Mouse (Mus musculus) macrophage (primary cell): ENCODE data around the gene Pnpla2. TPM values are rescaled to one million over a fixed set of nuclear protein-coding genes. Genes with fewer than 3 reads are reported as not detected.

Experiments used
- H3K27ac ChIP-seq: fragments of 350-480 bp; formaldehyde crosslinking; 2 replicates; pipeline ENCODE4 v1.9.0; 2021
- H3K36me3 ChIP-seq: fragments of 350-480 bp; formaldehyde crosslinking; 2 replicates; pipeline ENCODE4 v1.9.0; 2021; ENCODE audit errors: inconsistent target
- H3K4me3 ChIP-seq: fragments of 350-480 bp; formaldehyde crosslinking; 2 replicates; pipeline ENCODE4 v1.9.0; 2021; ENCODE audit errors: inconsistent target
- H3K79me2 ChIP-seq: fragments of 350-480 bp; formaldehyde crosslinking; 2 replicates; pipeline ENCODE4 v1.9.0; 2021; ENCODE audit errors: inconsistent target
- WGBS: methylation state at CpG from one replicate; pipeline ENCODE4 v1.1.7; 2026; ENCODE audit warnings: inconsistent platforms; ENCODE audit not compliant: missing documents; 5-methylcytosine and 5-hydroxymethylcytosine counted together
- polyA plus RNA-seq: library from polyadenylated mRNA; stranded (reverse); fragments of 250-400 nt; gene quantifications from 3 replicates; pipeline ENCODE4 v1.2.4, GENCODE M21; 2018; ENCODE audit warnings: inconsistent platforms

Gene Pnpla2
- polyA plus RNA-seq, 1 experiment from 2014 or later, result 135 TPM

- H3K27ac ChIP-seq, result no peak overlapping the region
- peaks cover 19% of the 10 kb centered on the region for H3K36me3 ChIP-seq
- 90% methylated on average over 12 of the region's 12 CpGs for WGBS
- no peak overlapping the region for H3K4me3 ChIP-seq
- H3K79me2 ChIP-seq, result no peaks in the 10 kb centered on the region
These were observed 27.9 kb upstream of the Pnpla2 start for GRCm38 (mm10) chr7:141426948-141427730.

GRCm38 (mm10) chr7:141428701-141429100, 26.3 kb upstream of the Pnpla2 start:
- 90% methylated on average over 5 of the region's 5 CpGs for WGBS

GRCm38 (mm10) chr7:141429310-141429709, 25.7 kb upstream of the Pnpla2 start, which contains the start of gene Cend1:
Cend1 (minus strand) TSS chr7:141429491.
- WGBS, result 85% methylated on average over 19 of the region's 19 CpGs
- H3K4me3 ChIP-seq, result no peak within 1 kb of the TSS
- H3K79me2 ChIP-seq, result peaks cover 7% of the 10 kb centered on the region
- peaks cover 37% of the 10 kb centered on the region for H3K36me3 ChIP-seq
- no peak within 1 kb of the TSS for H3K27ac ChIP-seq

More at GRCm38 (mm10) chr7:141428701-141429100, 26.3 kb upstream of the Pnpla2 start:
- Histone ChIP-seq H3K27ac (no peak overlapping the region), H3K79me2 (peaks cover 1% of the 10 kb centered on the region; the same call in 1 of the 2 replicates), H3K4me3 (no peak overlapping the region), H3K36me3 (peaks cover 35% of the 10 kb centered on the region)

GRCm38 (mm10) chr7:141429840-141430584, 25.0 kb upstream of the Pnpla2 start:
- H3K4me3 ChIP-seq, result no peak overlapping the region
- H3K36me3 ChIP-seq, result peaks cover 37% of the 10 kb centered on the region
- WGBS, result 94% methylated on average over 9 of the region's 9 CpGs
- no peak overlapping the region for H3K27ac ChIP-seq
- H3K79me2 ChIP-seq, result peaks cover 14% of the 10 kb centered on the region

GRCm38 (mm10) chr7:141430585-141431240, 24.3 kb upstream of the Pnpla2 start:
- 94% methylated on average over 9 of the region's 9 CpGs for WGBS
- Histone ChIP-seq H3K79me2 (peaks cover 20% of the 10 kb centered on the region), H3K36me3 (peaks cover 37% of the 10 kb centered on the region), H3K27ac (no peak overlapping the region), H3K4me3 (no peak overlapping the region)

GRCm38 (mm10) chr7:141431434-141432185, 23.4 kb upstream of the Pnpla2 start:
- no peak overlapping the region for H3K27ac ChIP-seq
- H3K4me3 ChIP-seq, result no peak overlapping the region
- 92% methylated on average over 18 of the region's 19 CpGs for WGBS
- peaks cover 37% of the 10 kb centered on the region for H3K36me3 ChIP-seq
- peaks cover 29% of the 10 kb centered on the region for H3K79me2 ChIP-seq

GRCm38 (mm10) chr7:141432186-141432611, 22.8 kb upstream of the Pnpla2 start:
- Histone ChIP-seq H3K79me2 (peaks cover 35% of the 10 kb centered on the region), H3K36me3 (peaks cover 37% of the 10 kb centered on the region), H3K27ac (no peak overlapping the region), H3K4me3 (no peak overlapping the region)
- 64% methylated on average over 8 of the region's 8 CpGs for WGBS

GRCm38 (mm10) chr7:141432741-141433516, 22.1 kb upstream of the Pnpla2 start:
- Histone ChIP-seq H3K27ac (no peak overlapping the region), H3K36me3 (peaks cover 37% of the 10 kb centered on the region), H3K4me3 (no peak overlapping the region), H3K79me2 (peaks cover 35% of the 10 kb centered on the region)
- WGBS, result 89% methylated on average over 5 of the region's 6 CpGs

GRCm38 (mm10) chr7:141433517-141434400, 21.2 kb upstream of the Pnpla2 start:
- H3K36me3 ChIP-seq, result peaks cover 37% of the 10 kb centered on the region
- peaks cover 35% of the 10 kb centered on the region for H3K79me2 ChIP-seq
- H3K4me3 ChIP-seq, result peak overlapping the region; percentile 57
- 90% methylated on average over 15 of the region's 15 CpGs for WGBS
- H3K27ac ChIP-seq, result no peak overlapping the region

GRCm38 (mm10) chr7:141434464-141434863, 20.5 kb upstream of the Pnpla2 start:
- Histone ChIP-seq H3K79me2 (peaks cover 35% of the 10 kb centered on the region), H3K36me3 (peaks cover 37% of the 10 kb centered on the region), H3K27ac (peak overlapping the region; percentile 27), H3K4me3 (peak overlapping the region; percentile 57)
- WGBS, result 29% methylated on average over 8 of the region's 8 CpGs

- Histone ChIP-seq H3K4me3 (peak overlapping the region; percentile 57), H3K36me3 (peaks cover 34% of the 10 kb centered on the region), H3K27ac (peak overlapping the region; percentile 61), H3K79me2 (peaks cover 35% of the 10 kb centered on the region)
- WGBS, result 5% methylated on average over 17 of the region's 17 CpGs
These were observed 19.7 kb upstream of the Pnpla2 start for GRCm38 (mm10) chr7:141435129-141435855.

GRCm38 (mm10) chr7:141435856-141436522, 19.0 kb upstream of the Pnpla2 start:
- peaks cover 27% of the 10 kb centered on the region for H3K36me3 ChIP-seq
- peaks cover 35% of the 10 kb centered on the region for H3K79me2 ChIP-seq
- peak overlapping the region; percentile 57 for H3K4me3 ChIP-seq
- H3K27ac ChIP-seq, result peak overlapping the region; percentile 61
- WGBS, result 91% methylated on average over 9 of the region's 9 CpGs
